Mouse (Mus musculus): ENCODE results near the gene Gm48552. TPM values are rescaled to one million over a fixed set of nuclear protein-coding genes. Genes with fewer than 3 reads are reported as not detected.

The Gm48552 gene
- total RNA-seq, 4 experiments from 2014 or later, result 2.0 to 4.2 (median 2.6) TPM

DNA sequence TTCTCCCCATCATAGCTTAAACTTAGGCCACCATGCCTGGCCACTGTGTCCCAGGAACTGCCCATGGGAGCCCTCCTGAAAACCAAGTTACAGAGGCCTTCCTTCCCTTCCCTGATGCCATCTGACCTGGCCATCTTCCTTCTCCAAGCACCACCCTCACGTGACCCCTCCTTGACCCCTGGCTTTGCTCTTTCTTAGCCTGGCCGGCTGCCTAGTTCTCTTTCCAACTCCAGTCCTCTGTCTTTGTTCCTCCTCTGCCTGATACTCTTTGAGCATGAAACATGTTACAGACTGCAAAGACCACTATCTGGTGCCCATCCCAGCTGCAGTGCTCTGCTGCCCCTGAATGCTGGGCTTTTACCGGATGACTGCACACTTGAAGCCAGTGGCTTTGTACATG is 568 bp downstream of the Gm48552 start:
- DNase-seq, result no peak

DNA sequence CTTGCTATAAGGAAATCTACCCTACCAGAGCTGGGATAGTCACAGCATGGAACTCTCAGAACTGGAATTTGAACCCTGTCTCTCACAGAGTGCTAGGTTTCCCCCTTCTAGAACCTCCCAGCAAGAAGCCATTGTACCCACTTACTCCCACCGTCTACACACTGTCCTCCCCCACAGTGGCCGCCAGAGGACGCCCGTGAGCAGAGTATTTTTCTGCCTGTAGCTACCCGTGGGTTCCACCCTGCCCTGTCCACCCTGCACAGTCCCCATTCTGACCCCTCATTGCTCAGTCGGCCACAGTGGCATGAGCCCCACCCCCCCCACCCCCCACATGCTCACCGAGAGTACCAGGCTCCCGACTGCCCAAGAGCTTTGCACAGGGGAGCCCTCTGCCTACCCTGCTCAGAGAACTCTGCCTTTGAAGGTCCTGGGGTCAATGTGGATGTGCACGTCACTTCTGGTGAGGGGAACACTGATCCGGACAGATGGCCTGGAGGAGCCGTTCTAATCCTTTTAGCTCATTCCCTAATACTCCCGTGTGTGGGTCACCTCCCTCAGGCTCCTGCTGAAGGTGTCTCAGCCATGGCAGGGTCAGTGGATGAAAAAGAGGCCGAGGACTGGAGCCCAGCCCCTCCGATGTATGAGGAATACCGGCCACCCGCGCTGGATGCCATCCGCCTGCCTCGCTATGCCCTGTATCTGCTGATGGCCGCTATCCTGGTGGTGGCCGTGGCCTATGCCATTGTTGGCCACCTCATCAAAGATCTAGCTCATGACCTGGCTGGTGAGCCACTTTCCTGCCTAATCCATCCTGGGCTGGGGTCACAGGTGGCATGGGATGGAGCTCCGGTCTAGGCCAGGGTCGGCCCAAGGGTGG is 1.2 kb downstream of the Gm48552 start:
- DNase-seq, result no peak

DNA sequence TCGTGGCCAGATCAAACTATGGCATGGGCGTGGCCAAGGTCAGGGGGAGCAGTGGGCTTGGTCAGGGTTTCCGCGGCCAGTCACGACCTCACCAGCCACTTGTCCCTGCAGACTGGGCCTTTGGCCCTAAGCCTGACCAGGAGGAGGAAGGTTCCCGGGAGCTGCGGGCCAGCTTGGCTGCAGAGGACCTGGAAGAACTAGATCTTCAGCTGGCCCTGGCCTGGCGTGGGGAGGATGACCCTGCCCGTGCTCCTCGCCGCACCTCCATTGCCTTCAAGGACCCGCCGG is 1.8 kb downstream of the Gm48552 start:
- DNase-seq, result no peak

GRCm38 (mm10) chr10:81392270-81392669 is 3.5 kb downstream of the Gm48552 start:
- no peak for DNase-seq

DNA sequence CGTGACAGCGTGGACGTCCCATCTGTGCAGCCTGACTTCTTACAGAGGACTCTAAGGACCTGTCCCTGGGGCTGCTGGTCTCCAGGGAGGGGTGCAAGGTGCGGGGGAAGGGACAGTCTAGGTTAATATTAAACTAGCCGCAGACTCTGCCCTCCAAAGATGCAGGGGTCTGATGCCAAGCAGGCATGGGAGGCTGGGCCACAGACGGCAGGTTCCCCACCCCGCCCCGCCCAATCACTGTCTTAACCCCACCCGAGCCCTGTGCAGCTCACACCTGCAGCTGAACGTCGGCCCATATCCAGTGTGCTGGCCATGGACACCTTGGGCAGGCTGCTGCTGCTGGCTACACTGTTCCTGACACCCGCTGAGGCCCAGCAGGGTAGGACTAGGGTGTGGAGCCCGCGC is 4.0 kb downstream of the Gm48552 start, which contains the start of gene Smim24:
Gene Smim24, plus strand, starts transcription at position 271 of the 405 bp plus-strand sequence.
- DNase-seq, result no peak

DNA sequence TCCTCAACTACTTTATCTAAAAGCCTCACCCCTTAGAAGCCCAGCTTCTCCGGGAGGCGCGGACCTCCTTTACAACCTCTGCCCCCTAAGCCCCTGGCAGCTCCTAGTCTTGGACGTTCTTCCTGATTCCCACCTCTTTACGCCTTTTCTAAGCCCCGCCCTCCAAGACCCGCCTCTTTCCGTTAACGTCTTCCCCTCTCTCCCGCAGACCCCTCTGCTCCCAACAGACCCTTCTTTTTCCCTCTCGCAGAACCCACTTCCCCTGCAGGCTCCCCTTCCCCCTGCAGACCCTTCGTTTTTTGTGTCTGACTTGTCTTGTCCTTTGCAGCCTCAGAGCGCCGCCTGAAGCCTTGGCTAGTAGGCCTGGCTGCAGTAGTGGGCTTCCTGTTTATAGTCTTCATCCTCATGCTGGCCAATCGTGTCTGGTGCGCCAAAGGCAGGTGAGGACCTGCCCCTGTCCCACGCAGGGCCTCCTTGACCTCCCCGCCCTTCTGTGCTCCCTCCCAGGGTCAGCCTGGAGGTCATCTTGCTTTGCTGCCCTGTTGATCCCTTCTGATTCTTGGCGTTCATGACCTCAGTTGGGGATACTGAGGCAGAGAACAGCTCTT is 4.8 kb downstream of the Gm48552 start:
- DNase-seq, result no peak

- DNase-seq, result no peak
Measured at GRCm38 (mm10) chr10:81395127-81395526, 6.3 kb downstream of the Gm48552 start.

DNA sequence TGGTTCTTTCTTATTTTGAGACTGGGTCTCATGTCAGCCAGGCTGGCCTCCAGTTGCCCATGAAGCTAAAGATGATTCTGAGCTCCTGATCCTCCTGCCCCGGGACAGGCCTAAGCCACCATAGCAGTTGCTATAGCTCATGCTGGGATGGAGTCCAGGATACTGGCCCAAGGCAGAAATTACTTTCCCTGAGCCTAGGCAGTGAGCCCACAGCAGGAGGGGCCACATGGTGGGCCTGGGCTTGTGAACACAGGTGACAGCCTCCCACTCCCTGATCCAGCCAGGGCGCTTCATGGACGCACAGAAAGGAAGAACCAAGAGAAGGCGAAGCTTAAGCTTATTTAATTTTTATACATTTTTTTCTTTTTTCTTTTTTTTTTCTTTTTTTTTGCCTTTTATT is 7.1 kb downstream of the Gm48552 start:
- DNase-seq, result no peak

- no peak for DNase-seq
Measured at GRCm38 (mm10) chr10:81396749-81397148, 7.9 kb downstream of the Gm48552 start.

GRCm38 (mm10) chr10:81399296-81399695 is 10.5 kb downstream of the Gm48552 start:
- no peak for DNase-seq

GRCm38 (mm10) chr10:81399798-81400308 is 11.0 kb downstream of the Gm48552 start:
- DNase-seq, result no peak

DNA sequence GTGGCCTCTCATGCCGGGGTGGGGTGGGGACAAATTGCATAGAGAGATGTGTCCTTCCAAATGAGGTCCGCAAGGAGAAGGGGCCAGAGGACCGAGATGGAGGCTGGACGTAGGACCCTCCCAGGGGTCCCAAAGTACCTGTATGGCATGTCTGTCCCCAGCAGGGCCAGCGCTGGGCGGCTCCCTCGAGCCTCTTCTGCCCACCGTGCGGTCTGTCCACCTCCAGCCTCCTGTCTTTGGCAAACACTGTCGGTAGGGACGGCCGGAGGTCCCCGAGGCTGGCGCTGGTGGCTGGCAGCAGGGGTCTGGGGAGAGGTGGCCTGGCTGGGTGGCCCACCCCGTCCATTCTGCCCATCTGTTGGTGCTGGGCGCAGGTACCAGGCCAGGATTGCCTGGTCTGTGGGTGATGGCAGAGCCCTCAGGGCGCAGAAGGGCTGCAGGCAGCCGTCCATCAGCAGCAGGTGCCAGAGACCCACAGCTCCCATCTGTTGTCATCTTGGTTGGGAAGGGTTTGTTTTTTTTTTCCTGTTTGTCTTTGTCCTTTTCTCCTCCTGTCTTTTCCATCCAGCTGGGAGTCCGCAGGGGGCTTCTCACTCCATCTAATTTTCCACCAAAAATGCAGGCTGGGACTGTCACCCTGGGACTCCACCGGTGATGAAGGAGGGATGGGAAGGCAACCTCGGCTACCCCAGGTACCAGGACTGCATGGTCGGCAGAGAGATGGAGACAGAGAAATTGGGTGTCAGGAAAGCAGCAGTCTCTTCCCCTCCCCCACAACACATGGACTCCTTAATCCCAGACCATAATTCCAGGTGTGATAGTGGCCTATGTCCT is 11.8 kb downstream of the Gm48552 start:
- no peak for DNase-seq

GRCm38 (mm10) chr10:81401205-81401520 is 12.4 kb downstream of the Gm48552 start:
- DNase-seq, result no peak

- DNase-seq, result no peak
Measured at GRCm38 (mm10) chr10:81401521-81402226, 12.9 kb downstream of the Gm48552 start.

DNA sequence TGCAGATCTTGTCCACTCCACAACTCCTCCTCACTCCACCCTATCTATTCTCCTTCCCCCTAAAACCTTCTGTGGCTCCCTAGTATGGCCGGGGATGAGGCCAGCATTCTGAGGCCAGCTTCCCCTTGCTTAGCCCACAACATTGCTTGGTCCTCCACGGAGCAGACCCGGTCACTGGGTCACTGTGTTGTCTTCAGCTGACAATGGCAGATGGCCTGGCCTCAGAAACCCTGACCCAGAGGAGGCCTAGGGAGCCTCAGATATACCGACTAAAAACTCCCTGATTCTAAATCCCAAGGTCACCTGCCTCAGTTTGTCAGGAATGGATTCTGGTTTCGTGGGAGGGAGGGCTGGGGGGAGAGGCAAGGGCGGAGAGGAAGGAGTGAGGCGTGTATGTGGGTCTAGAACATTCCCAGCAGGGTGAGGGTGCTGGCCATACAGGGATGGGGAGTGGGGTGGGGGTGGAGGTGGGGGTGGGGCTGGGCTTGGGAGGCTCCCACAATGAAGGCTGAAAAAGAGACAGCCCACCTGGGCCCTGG is 13.5 kb downstream of the Gm48552 start:
- DNase-seq, result no peak

- no peak for DNase-seq
Measured at GRCm38 (mm10) chr10:81403511-81403910, 14.7 kb downstream of the Gm48552 start.

GRCm38 (mm10) chr10:81404082-81404481 is 15.3 kb downstream of the Gm48552 start:
- DNase-seq, result no peak

DNA sequence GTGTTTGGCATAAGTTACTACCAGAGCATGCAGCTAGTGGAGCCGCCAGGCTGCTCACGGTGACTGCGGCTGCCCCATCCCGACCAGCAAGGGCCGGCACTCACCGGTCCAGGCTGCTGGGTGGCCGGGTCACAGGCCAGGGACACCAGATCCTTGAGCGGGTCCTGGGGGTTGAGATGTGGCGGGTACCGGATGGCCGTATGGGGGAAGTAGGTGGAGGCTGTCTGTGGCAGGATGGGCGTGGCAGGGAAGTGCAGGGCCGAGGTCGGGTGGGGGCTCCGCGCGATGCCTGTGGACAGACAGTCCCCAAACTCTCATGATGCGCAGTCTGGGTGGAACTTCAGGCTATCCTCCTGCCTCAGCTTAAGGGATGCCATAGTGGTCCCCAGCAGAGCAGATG is 15.9 kb downstream of the Gm48552 start:
- DNase-seq, result no peak

DNA sequence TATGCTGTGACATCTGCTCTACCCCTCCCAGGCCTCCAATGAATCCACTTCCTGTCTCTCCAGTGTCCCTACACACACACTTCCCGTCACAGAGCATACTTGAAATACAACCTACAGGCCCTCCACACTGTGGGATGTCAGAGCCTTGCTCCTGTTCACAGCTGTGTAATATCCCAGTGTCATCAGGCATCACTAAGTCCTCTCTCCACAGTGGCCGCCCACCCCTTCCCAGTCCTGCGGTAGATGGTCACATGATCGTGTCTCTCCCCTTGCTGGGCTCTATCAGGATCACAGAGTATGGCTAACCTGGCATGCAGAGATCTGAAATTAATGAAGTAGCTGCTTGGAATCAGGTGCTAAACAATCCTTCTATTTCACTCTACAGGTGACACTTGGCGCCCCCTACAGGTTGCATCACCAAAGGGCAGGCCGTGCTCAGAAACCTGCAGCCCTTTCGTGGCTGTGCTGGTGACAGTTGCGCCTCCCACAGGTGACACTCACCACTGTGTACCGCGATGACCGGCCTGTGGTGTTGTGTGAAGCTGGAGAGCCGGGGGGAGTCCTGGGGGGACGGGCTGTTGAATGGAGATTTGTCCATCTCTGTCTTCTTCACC is 16.9 kb downstream of the Gm48552 start:
- DNase-seq, result no peak

- DNase-seq, result no peak
Measured at GRCm38 (mm10) chr10:81406504-81407440, 18.0 kb downstream of the Gm48552 start.
